Mouse (Mus musculus) G1E-ER4 (cell line): Measurements from ENCODE around the gene Nr1i2. TPM values are rescaled to one million over a fixed set of nuclear protein-coding genes. Genes with fewer than 3 reads are reported as not detected.

Experiments used
- GATA1 ChIP-seq: IDR thresholded peaks from one replicate; pipeline ENCODE4 v1.8.0; 2012; ENCODE audit warnings: low read length, inconsistent platforms
- polyA plus RNA-seq: library from polyadenylated mRNA; stranded (reverse); fragments of >175 nt; gene quantifications from 2 replicates; pipeline ENCODE4 v1.2.3, GENCODE M21; 2012

Gene Nr1i2
- polyA plus RNA-seq, 1 experiment = not detected

- TF ChIP-seq GATA1 = no peak
These were observed 3.8 kb upstream of the Nr1i2 start for GRCm38 (mm10) chr16:38298410-38298809.

GRCm38 (mm10) chr16:38295349-38295930, 816 bp upstream of the Nr1i2 start:
- no peak for TF ChIP-seq GATA1

GRCm38 (mm10) chr16:38290151-38290550, 4.5 kb downstream of the Nr1i2 start:
- no peak for TF ChIP-seq GATA1

- TF ChIP-seq GATA1 = no peak
These were observed 5.8 kb downstream of the Nr1i2 start for GRCm38 (mm10) chr16:38288851-38289250.

- TF ChIP-seq GATA1 = no peak
These were observed 6.9 kb downstream of the Nr1i2 start for GRCm38 (mm10) chr16:38287762-38288161.

- TF ChIP-seq GATA1 = no peak
These were observed 7.3 kb downstream of the Nr1i2 start for GRCm38 (mm10) chr16:38287357-38287756.

- no peak for TF ChIP-seq GATA1
These were observed 8.1 kb downstream of the Nr1i2 start for GRCm38 (mm10) chr16:38286541-38286940.

GRCm38 (mm10) chr16:38285801-38286200, 8.8 kb downstream of the Nr1i2 start:
- TF ChIP-seq GATA1 = no peak

GRCm38 (mm10) chr16:38283300-38283699, 11.3 kb downstream of the Nr1i2 start:
- no peak for TF ChIP-seq GATA1

- no peak for TF ChIP-seq GATA1
These were observed 12.0 kb downstream of the Nr1i2 start for GRCm38 (mm10) chr16:38282559-38283160.

- TF ChIP-seq GATA1 = no peak
These were observed 13.7 kb downstream of the Nr1i2 start for GRCm38 (mm10) chr16:38280951-38281350.

- TF ChIP-seq GATA1 = no peak
These were observed 14.8 kb downstream of the Nr1i2 start for GRCm38 (mm10) chr16:38279794-38280193.

- no peak for TF ChIP-seq GATA1
These were observed 19.9 kb downstream of the Nr1i2 start for GRCm38 (mm10) chr16:38274737-38275136.

GRCm38 (mm10) chr16:38272483-38272882, 22.1 kb downstream of the Nr1i2 start:
- no peak for TF ChIP-seq GATA1

- TF ChIP-seq GATA1 = no peak
These were observed 23.0 kb downstream of the Nr1i2 start for GRCm38 (mm10) chr16:38271601-38272000.

GRCm38 (mm10) chr16:38255927-38256326, 38.7 kb downstream of the Nr1i2 start:
- no peak for TF ChIP-seq GATA1

GRCm38 (mm10) chr16:38255107-38255506, 39.5 kb downstream of the Nr1i2 start:
- TF ChIP-seq GATA1 = no peak
